Mouse (Mus musculus) lung, postnatal 0 days (tissue): ENCODE results near the gene Ttc39b.

Experiments
- CTCF ChIP-seq: IDR thresholded peaks from 2 replicates; pipeline ENCODE4 v1.5.1; 2016; ENCODE audit warnings: antibody characterized with exemption, mild to moderate bottlenecking
- EP300 ChIP-seq: IDR thresholded peaks from 2 replicates; pipeline ENCODE4 v1.6.1; 2016; ENCODE audit warnings: antibody characterized with exemption, mild to moderate bottlenecking, control low read depth

- TF ChIP-seq EP300 (no peak), CTCF (no peak)
Measured at GRCm38 (mm10) chr4:83348970-83349369, 24.9 kb upstream of the Ttc39b start.
